Mouse (Mus musculus): ENCODE measurements around the gene Stk39. TPM values are rescaled to one million over a fixed set of nuclear protein-coding genes. Genes with fewer than 3 reads are reported as not detected.

The Stk39 gene
- polyA plus RNA-seq, 1 experiment from 2014 or later = 11.8 TPM

DNA sequence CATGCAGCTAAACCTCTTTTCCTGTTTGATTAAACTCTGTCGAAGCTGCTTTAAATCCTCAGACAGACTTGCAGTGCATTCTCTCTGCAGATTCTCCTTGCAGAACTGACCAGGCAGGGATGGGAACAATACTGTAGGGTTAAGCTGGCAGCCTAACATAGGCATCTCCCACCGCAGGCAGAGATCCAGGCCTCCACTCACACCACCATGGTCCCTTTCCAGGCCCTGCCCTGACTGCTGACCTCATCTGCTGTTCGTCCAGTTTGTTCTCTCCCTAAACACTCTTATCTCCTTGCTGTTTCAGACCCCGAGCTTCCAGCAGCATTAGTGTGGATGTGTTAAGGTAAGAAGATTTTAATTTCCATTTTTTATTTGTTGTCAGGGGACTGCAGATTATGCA lies 182.1 kb downstream of the Stk39 start:
- Histone ChIP-seq H3K4me1 (ENCODE audit: insufficient read depth, low read depth, low read length) (no peaks in the 10 kb centered on the region), H3K4me3 (ENCODE audit: low read depth, low read length) (no peak overlapping the region), H3K9ac (replicated peaks; ENCODE audit: low read depth) (no peak overlapping the region), H3K9me3 (ENCODE audit: low read length) (no peaks in the 10 kb centered on the region), H3K27ac (ENCODE audit: low read length) (no peak overlapping the region), H3K27me3 (replicated peaks; ENCODE audit: insufficient read depth, low read length) (no peaks in the 10 kb centered on the region), H3K4me2 (replicated peaks; ENCODE audit: low read depth, low read length) (no peak overlapping the region), H3K36me3 (ENCODE audit: insufficient read depth, low read length) (no peaks in the 10 kb centered on the region)
- 22% methylated on average over 4 of the region's 4 CpGs for WGBS
- DNase-seq (ENCODE audit: low spot score) = no peak
- TF ChIP-seq EP300 (IDR thresholded peaks at IDR 0.05) (no peak), CTCF (IDR thresholded peaks at IDR 0.05) (no peak)
- ATAC-seq = no peak

DNA sequence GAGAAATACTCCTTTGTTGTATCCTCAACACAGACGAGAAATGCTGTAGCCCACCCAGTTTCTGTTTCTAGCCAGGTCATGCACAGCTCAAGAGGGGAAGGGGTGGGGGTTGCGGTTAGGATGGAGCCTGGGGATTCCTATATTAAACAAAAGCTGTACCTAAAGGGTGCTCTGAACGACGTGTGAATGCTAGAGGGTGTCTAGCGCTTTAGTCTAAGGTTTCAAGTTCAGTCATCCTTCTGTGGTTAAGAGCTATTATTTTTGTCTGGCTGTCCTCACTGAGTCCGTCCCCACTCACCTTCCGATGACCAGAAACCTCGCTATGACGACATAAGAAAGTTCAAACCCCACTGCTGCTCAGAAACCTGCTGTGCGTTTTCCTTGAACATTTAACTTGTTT lies 182.9 kb downstream of the Stk39 start:
- ATAC-seq (no peak), DNase-seq (ENCODE audit: low spot score) (no peak)
- TF ChIP-seq EP300 (IDR thresholded peaks at IDR 0.05) (no peak), CTCF (IDR thresholded peaks at IDR 0.05) (no peak)
- Histone ChIP-seq H3K9me3 (ENCODE audit: low read length) (no peaks in the 10 kb centered on the region), H3K4me2 (replicated peaks; ENCODE audit: low read depth, low read length) (no peak overlapping the region), H3K36me3 (ENCODE audit: insufficient read depth, low read length) (no peaks in the 10 kb centered on the region), H3K27me3 (replicated peaks; ENCODE audit: insufficient read depth, low read length) (no peaks in the 10 kb centered on the region), H3K4me3 (ENCODE audit: low read depth, low read length) (no peak overlapping the region), H3K9ac (replicated peaks; ENCODE audit: low read depth) (no peak overlapping the region), H3K4me1 (ENCODE audit: insufficient read depth, low read depth, low read length) (no peaks in the 10 kb centered on the region), H3K27ac (ENCODE audit: low read length) (no peak overlapping the region)
- 70% methylated on average over 10 of the region's 10 CpGs for WGBS

DNA sequence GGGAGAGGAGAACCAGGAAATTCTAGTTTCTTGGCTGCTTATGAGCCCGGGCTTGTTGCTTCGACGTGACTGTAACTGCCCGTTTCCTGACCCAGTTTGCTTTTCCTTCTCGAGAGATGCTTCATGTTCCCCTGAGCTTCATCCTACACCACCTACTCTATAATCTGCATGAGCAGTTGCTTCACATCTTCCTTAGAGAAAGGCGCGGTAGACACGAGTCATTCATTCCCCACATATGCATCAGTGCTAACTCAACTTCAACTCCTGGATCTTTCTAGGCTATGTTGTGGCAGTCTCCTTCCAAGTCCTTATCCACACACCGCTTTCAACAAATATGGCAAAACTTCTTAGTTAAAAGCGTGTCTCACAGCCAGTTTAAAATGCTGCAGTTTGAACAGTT lies 184.0 kb downstream of the Stk39 start:
- H3K27ac ChIP-seq (ENCODE audit: low read length) = no peak overlapping the region
- no peak overlapping the region for H3K9ac ChIP-seq (replicated peaks; ENCODE audit: low read depth)
- H3K4me3 ChIP-seq (ENCODE audit: low read depth, low read length) = no peak overlapping the region
- H3K4me1 ChIP-seq (ENCODE audit: insufficient read depth, low read depth, low read length) = no peaks in the 10 kb centered on the region
- ATAC-seq (no peak), DNase-seq (ENCODE audit: low spot score) (no peak)
- no peaks in the 10 kb centered on the region for H3K27me3 ChIP-seq (replicated peaks; ENCODE audit: insufficient read depth, low read length)
- H3K36me3 ChIP-seq (ENCODE audit: insufficient read depth, low read length) = no peaks in the 10 kb centered on the region
- 90% methylated on average over 10 of the region's 10 CpGs for WGBS
- no peaks in the 10 kb centered on the region for H3K9me3 ChIP-seq (ENCODE audit: low read length)
- no peak overlapping the region for H3K4me2 ChIP-seq (replicated peaks; ENCODE audit: low read depth, low read length)
- no peak for TF ChIP-seq CTCF (IDR thresholded peaks at IDR 0.05)
- TF ChIP-seq EP300 (IDR thresholded peaks at IDR 0.05) = no peak

DNA sequence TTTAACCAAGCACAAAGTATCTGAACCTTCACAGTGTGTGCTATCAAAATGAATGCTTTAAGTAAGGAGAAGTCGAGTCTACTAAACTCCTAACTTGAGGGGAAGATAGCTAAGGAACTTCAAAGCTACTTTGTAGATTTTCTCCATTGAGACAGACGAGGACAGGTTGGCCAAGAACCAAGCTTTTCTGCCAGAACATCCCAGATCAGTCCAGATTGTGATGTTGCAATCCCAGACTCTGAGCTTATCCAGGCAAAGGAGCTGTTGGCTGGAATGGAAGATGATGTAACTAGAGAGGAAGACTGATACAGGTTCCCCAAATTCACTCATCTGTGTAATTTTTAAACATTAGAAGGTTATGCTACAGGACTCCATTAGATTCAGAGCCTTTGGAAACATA lies 187.7 kb downstream of the Stk39 start:
- TF ChIP-seq EP300 (IDR thresholded peaks at IDR 0.05) = no peak
- TF ChIP-seq CTCF (IDR thresholded peaks at IDR 0.05) = no peak
- no peak overlapping the region for H3K9ac ChIP-seq (replicated peaks; ENCODE audit: low read depth)
- no peaks in the 10 kb centered on the region for H3K36me3 ChIP-seq (ENCODE audit: insufficient read depth, low read length)
- no peak overlapping the region for H3K4me3 ChIP-seq (ENCODE audit: low read depth, low read length)
- H3K4me2 ChIP-seq (replicated peaks; ENCODE audit: low read depth, low read length) = no peak overlapping the region
- DNase-seq (ENCODE audit: low spot score) (peak; percentile 4), ATAC-seq (no peak)
- H3K4me1 ChIP-seq (ENCODE audit: insufficient read depth, low read depth, low read length) = no peaks in the 10 kb centered on the region
- 44% methylated on average over 2 of the region's 2 CpGs for WGBS
- H3K9me3 ChIP-seq (ENCODE audit: low read length) = no peaks in the 10 kb centered on the region
- no peaks in the 10 kb centered on the region for H3K27me3 ChIP-seq (replicated peaks; ENCODE audit: insufficient read depth, low read length)
- H3K27ac ChIP-seq (ENCODE audit: low read length) = no peak overlapping the region

DNA sequence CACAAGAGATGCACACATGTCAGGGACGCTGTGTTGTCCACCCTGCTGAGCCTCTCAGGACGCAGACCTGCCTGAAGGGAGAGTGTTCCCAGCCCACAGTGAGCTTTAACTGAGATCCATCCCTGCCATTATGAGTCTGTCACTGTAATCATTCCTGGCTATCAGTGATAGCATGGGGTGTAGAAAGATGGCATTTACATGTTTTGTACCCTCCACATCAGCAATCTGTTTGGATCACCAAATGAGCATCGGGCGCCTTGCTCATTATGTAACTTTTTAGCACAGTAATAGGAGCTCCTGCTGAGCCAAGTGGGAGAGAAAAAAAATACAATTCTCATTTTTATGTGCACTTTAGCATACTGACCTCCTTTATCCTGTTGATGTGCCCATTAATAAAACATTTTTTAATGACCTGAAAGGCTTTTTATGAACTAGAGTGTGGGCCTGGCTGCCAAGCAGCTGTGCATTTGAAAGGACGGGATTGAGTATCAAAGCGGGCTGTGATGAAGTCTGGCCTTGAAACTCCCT lies 189.0 kb downstream of the Stk39 start:
- H3K9ac ChIP-seq (replicated peaks; ENCODE audit: low read depth) = no peak overlapping the region
- no peak overlapping the region for H3K4me2 ChIP-seq (replicated peaks; ENCODE audit: low read depth, low read length)
- no peak overlapping the region for H3K27ac ChIP-seq (ENCODE audit: low read length)
- H3K4me1 ChIP-seq (ENCODE audit: insufficient read depth, low read depth, low read length) = no peaks in the 10 kb centered on the region
- no peaks in the 10 kb centered on the region for H3K9me3 ChIP-seq (ENCODE audit: low read length)
- TF ChIP-seq EP300 (IDR thresholded peaks at IDR 0.05) (no peak), CTCF (IDR thresholded peaks at IDR 0.05) (no peak)
- ATAC-seq (no peak), DNase-seq (ENCODE audit: low spot score) (no peak)
- H3K4me3 ChIP-seq (ENCODE audit: low read depth, low read length) = no peak overlapping the region
- whole genome bisulfite sequencing = 89% methylated on average over 6 of the region's 6 CpGs
- H3K27me3 ChIP-seq (replicated peaks; ENCODE audit: insufficient read depth, low read length) = no peaks in the 10 kb centered on the region
- H3K36me3 ChIP-seq (ENCODE audit: insufficient read depth, low read length) = no peaks in the 10 kb centered on the region

DNA sequence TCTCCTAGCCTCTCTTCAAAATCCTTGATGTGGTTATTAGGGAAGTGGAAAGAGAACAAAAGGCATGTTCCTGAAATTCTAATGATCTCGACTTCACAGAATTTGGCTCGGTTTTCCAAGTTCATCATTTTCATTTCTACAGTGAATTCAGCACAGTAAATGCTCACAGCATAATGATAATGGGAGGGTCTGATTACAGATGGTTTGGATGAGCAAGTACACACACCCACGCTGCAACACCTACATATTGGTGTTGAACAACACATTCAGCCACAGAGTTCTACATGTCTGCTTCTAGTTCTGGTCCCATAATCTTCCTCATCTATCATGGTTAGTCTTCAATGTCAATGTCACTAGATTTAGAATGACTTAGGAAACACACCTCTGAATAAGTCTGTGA lies 190.5 kb downstream of the Stk39 start:
- H3K9ac ChIP-seq (replicated peaks; ENCODE audit: low read depth) = no peak overlapping the region
- no peak overlapping the region for H3K4me2 ChIP-seq (replicated peaks; ENCODE audit: low read depth, low read length)
- TF ChIP-seq CTCF (IDR thresholded peaks at IDR 0.05) = no peak
- no peak for TF ChIP-seq EP300 (IDR thresholded peaks at IDR 0.05)
- 88% methylated on average over 3 of the region's 3 CpGs for whole genome bisulfite sequencing
- no peak overlapping the region for H3K27ac ChIP-seq (ENCODE audit: low read length)
- H3K4me3 ChIP-seq (ENCODE audit: low read depth, low read length) = no peak overlapping the region
- ATAC-seq = no peak
- no peaks in the 10 kb centered on the region for H3K36me3 ChIP-seq (ENCODE audit: insufficient read depth, low read length)
- H3K4me1 ChIP-seq (ENCODE audit: insufficient read depth, low read depth, low read length) = no peaks in the 10 kb centered on the region
- H3K9me3 ChIP-seq (ENCODE audit: low read length) = no peaks in the 10 kb centered on the region
- no peaks in the 10 kb centered on the region for H3K27me3 ChIP-seq (replicated peaks; ENCODE audit: insufficient read depth, low read length)
- DNase-seq (ENCODE audit: low spot score) = no peak

DNA sequence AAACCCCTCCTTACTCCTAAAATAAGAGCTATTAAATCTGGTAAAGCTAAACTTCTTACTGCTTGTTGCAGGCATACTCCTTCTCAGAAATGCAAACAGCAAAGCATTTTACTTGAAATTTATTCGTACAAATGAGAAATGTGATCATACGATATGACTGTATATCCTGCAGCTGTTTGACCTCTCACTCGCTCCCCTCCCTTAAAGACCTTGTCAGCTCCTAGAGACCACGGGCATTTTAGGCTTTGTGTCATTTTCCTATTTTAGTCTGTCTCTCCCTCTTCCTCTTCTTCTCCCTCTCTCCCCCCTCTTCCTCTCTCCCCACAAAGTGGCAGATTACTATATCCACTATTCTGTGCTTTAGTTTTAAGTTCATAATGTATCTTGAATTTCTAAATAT lies 200.8 kb downstream of the Stk39 start:
- Histone ChIP-seq H3K9ac (replicated peaks; ENCODE audit: low read depth) (no peak overlapping the region), H3K27me3 (replicated peaks; ENCODE audit: insufficient read depth, low read length) (no peaks in the 10 kb centered on the region), H3K4me2 (replicated peaks; ENCODE audit: low read depth, low read length) (no peak overlapping the region), H3K36me3 (ENCODE audit: insufficient read depth, low read length) (no peaks in the 10 kb centered on the region), H3K4me3 (ENCODE audit: low read depth, low read length) (no peak overlapping the region), H3K27ac (ENCODE audit: low read length) (no peak overlapping the region), H3K9me3 (ENCODE audit: low read length) (no peaks in the 10 kb centered on the region), H3K4me1 (ENCODE audit: insufficient read depth, low read depth, low read length) (no peaks in the 10 kb centered on the region)
- 48% methylated on average over 4 of the region's 4 CpGs for WGBS
- no peak for ATAC-seq
- no peak for DNase-seq (ENCODE audit: low spot score)
- TF ChIP-seq CTCF (IDR thresholded peaks at IDR 0.05) (no peak), EP300 (IDR thresholded peaks at IDR 0.05) (no peak)

Measured in lung, postnatal 0 days (tissue).